Mouse (Mus musculus) stomach, embryonic 15.5 days (tissue): Measurements from ENCODE around the gene Gm49369. TPM values are rescaled to one million over a fixed set of nuclear protein-coding genes. Genes with fewer than 3 reads are reported as not detected.

Experiments used
- ATAC-seq: fragments of 200-750 bp; cut with Nextera tagmentation; 2 replicates; pipeline ENCODE4 v1.8.0; 2017; ENCODE audit warnings: low read depth, moderate number of reproducible peaks, moderate TSS enrichment; ENCODE audit not compliant: insufficient read depth, low FRiP score
- H3K27ac ChIP-seq: fragments of 300-500 bp; sonication (generic); 2 replicates; pipeline ENCODE4 v1.5.1; 2015; ENCODE audit warnings: mild to moderate bottlenecking, inconsistent platforms
- H3K27me3 ChIP-seq: fragments of 300-500 bp; sonication (generic); replicated peaks from 2 replicates; pipeline ENCODE4 v1.6.1; 2015; ENCODE audit warnings: inconsistent platforms
- H3K36me3 ChIP-seq: fragments of 300-500 bp; sonication (generic); 2 replicates; pipeline ENCODE4 v1.6.1; 2015; ENCODE audit warnings: inconsistent platforms
- H3K4me1 ChIP-seq: fragments of 300-500 bp; sonication (generic); 2 replicates; pipeline ENCODE4 v1.6.1; 2015; ENCODE audit warnings: inconsistent platforms
- H3K4me2 ChIP-seq: fragments of 300-500 bp; sonication (generic); 2 replicates; pipeline ENCODE4 v1.6.1; 2015; ENCODE audit warnings: mild to moderate bottlenecking, inconsistent platforms
- H3K4me3 ChIP-seq: fragments of 300-500 bp; sonication (generic); replicated peaks from 2 replicates; pipeline ENCODE4 v1.5.1; 2015; ENCODE audit warnings: inconsistent platforms
- H3K9ac ChIP-seq: fragments of 300-500 bp; sonication (generic); 2 replicates; pipeline ENCODE4 v1.6.1; 2015; ENCODE audit warnings: inconsistent platforms
- H3K9me3 ChIP-seq: fragments of 300-500 bp; sonication (generic); 2 replicates; pipeline ENCODE4 v1.6.1; 2016; ENCODE audit warnings: inconsistent platforms
- WGBS: fragments of 180-500 bp; shearing (Covaris S2); methylation state at CpG from one replicate; pipeline ENCODE4 v1.1.7; 2015; 5-methylcytosine and 5-hydroxymethylcytosine counted together
- polyA plus RNA-seq: library from polyadenylated mRNA; unstranded; fragments of >200 nt; fragmentation: Nextera tagmentation; extraction: Ambion mirVana; gene quantifications from 2 replicates; pipeline ENCODE4 v1.2.1, GENCODE M21; 2015

Gm49369 gene
- 0.58 TPM in 1 of 2 replicates, not detected in the other for polyA plus RNA-seq

- 96% methylated on average over 5 of the region's 5 CpGs for WGBS
- Histone ChIP-seq H3K9me3 (no peaks in the 10 kb centered on the region), H3K4me1 (peaks cover 21% of the 10 kb centered on the region), H3K36me3 (peaks cover 65% of the 10 kb centered on the region), H3K27me3 (no peaks in the 10 kb centered on the region), H3K27ac (no peak within 1 kb of the TSS), H3K4me2 (no peak within 1 kb of the TSS), H3K4me3 (no peak within 1 kb of the TSS), H3K9ac (no peak within 1 kb of the TSS)
- ATAC-seq: no peak
Measured at GRCm38 (mm10) chr7:142382567-142382966, at the start of gene Gm49369. Gene Gm49369 (minus strand): TSS chr7:142382667.

- no peaks in the 10 kb centered on the region for H3K27me3 ChIP-seq
- no peaks in the 10 kb centered on the region for H3K9me3 ChIP-seq
- no peak for ATAC-seq
- peaks cover 35% of the 10 kb centered on the region for H3K4me1 ChIP-seq
- H3K4me2 ChIP-seq: no peak overlapping the region
- H3K4me3 ChIP-seq: no peak overlapping the region
- no peak overlapping the region for H3K27ac ChIP-seq
- WGBS: 86% methylated on average over 14 of the region's 14 CpGs
- no peaks in the 10 kb centered on the region for H3K36me3 ChIP-seq
- no peak overlapping the region for H3K9ac ChIP-seq
Measured at GRCm38 (mm10) chr7:142431106-142431505, 48.6 kb upstream of the Gm49369 start.

GRCm38 (mm10) chr7:142430160-142430678 is 47.8 kb upstream of the Gm49369 start:
- Histone ChIP-seq H3K36me3 (no peaks in the 10 kb centered on the region), H3K4me1 (peaks cover 34% of the 10 kb centered on the region), H3K4me2 (0 out of 2 replicates have a peak overlapping the region, but pooled peaks have one; percentile 3), H3K9me3 (no peaks in the 10 kb centered on the region), H3K9ac (no peak overlapping the region), H3K27ac (peak overlapping the region; percentile 31; the same call in 1 of the 2 replicates), H3K27me3 (no peaks in the 10 kb centered on the region), H3K4me3 (no peak overlapping the region)
- peak; percentile 27 for ATAC-seq
- 31% methylated on average over 12 of the region's 12 CpGs for WGBS

DNA sequence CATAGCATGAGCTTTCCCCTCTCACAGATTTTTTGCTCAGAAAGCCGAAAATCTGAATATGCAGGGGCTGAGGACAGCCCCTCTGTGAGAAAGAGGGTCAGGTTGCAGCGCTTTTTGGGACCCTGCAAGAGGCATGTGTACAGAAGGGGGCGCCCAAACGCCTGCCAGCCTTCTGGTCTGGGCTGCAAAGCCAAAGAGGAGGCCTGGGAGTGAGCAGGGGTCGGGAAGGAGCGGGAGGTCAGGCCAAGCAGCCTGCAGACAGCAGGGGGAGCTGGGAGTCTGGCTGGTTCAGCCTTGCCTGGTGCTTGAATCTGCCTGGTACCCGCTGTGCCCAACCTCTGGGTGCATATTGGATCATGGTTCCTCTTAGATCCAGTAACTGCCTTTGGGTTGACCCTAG is 45.7 kb upstream of the Gm49369 start:
- WGBS: 14% methylated on average over 7 of the region's 7 CpGs
- Histone ChIP-seq H3K4me3 (no peak overlapping the region), H3K36me3 (no peaks in the 10 kb centered on the region), H3K27me3 (no peaks in the 10 kb centered on the region), H3K9ac (no peak overlapping the region), H3K27ac (no peak overlapping the region), H3K4me1 (peaks cover 22% of the 10 kb centered on the region), H3K4me2 (no peak overlapping the region), H3K9me3 (no peaks in the 10 kb centered on the region)
- no peak for ATAC-seq

- Histone ChIP-seq H3K9ac (no peak overlapping the region), H3K4me1 (peaks cover 14% of the 10 kb centered on the region), H3K36me3 (no peaks in the 10 kb centered on the region), H3K27ac (no peak overlapping the region), H3K4me2 (no peak overlapping the region), H3K27me3 (no peaks in the 10 kb centered on the region), H3K9me3 (no peaks in the 10 kb centered on the region), H3K4me3 (no peak overlapping the region)
- 60% methylated on average over 11 of the region's 11 CpGs for WGBS
- no peak for ATAC-seq
Measured at GRCm38 (mm10) chr7:142425641-142426213, 43.3 kb upstream of the Gm49369 start.

DNA sequence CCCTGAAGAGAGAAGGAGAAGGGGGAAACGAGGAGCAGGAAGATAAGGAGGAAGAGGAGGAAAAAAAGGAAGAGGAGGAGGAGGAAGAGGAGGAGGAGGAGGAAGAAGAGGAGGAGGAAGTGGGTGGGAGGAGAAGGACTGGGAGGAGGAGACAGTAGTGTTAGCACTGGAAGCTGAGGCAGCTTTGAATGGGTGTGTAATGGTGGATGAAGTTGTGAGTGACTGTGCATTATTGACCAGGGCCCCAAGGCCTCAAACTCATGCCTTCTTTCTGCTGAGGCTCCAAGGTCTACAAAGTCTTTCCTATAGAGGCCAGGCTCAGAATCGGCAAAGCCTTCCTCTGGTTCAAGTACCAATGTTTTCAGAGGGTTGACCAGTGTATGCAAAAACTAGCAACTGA is 39.4 kb upstream of the Gm49369 start:
- H3K4me2 ChIP-seq: no peak overlapping the region
- H3K4me3 ChIP-seq: no peak overlapping the region
- no peaks in the 10 kb centered on the region for H3K4me1 ChIP-seq
- no peak overlapping the region for H3K27ac ChIP-seq
- no peak for ATAC-seq
- no peaks in the 10 kb centered on the region for H3K36me3 ChIP-seq
- 65% methylated on average over 2 of the region's 2 CpGs for WGBS
- H3K9ac ChIP-seq: no peak overlapping the region
- no peaks in the 10 kb centered on the region for H3K9me3 ChIP-seq
- no peaks in the 10 kb centered on the region for H3K27me3 ChIP-seq

GRCm38 (mm10) chr7:142419887-142420286 is 37.4 kb upstream of the Gm49369 start:
- Histone ChIP-seq H3K27ac (no peak overlapping the region), H3K4me3 (no peak overlapping the region), H3K4me2 (no peak overlapping the region), H3K27me3 (no peaks in the 10 kb centered on the region), H3K4me1 (no peaks in the 10 kb centered on the region), H3K9me3 (no peaks in the 10 kb centered on the region), H3K9ac (no peak overlapping the region), H3K36me3 (no peaks in the 10 kb centered on the region)
- WGBS: 69% methylated on average over 5 of the region's 5 CpGs
- peak; percentile 70; the same call in 1 of the 2 replicates for ATAC-seq

DNA sequence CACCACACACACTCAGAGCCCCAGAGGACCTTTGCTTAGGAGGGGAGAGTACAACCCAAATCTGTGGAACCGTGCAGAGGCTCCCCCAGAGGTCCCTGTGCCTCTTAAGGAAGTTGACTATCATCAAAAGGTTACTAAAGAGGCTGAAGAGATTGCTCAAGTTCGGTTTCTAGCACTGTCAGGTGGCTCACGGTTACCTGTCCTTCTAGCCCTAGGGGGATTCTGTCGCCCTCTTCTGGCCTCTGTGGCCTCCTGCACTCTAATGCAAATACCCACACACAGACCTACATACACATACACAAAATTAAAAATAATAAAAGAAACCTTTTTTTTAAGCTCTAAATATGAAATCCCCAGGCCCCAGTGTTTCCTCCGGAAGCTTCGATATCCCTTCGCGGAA is 36.2 kb upstream of the Gm49369 start:
- no peak overlapping the region for H3K4me2 ChIP-seq
- H3K9me3 ChIP-seq: no peaks in the 10 kb centered on the region
- ATAC-seq: no peak
- no peaks in the 10 kb centered on the region for H3K36me3 ChIP-seq
- 87% methylated on average over 8 of the region's 8 CpGs for WGBS
- no peak overlapping the region for H3K4me3 ChIP-seq
- no peak overlapping the region for H3K27ac ChIP-seq
- H3K9ac ChIP-seq: no peak overlapping the region
- no peaks in the 10 kb centered on the region for H3K27me3 ChIP-seq
- no peaks in the 10 kb centered on the region for H3K4me1 ChIP-seq

DNA sequence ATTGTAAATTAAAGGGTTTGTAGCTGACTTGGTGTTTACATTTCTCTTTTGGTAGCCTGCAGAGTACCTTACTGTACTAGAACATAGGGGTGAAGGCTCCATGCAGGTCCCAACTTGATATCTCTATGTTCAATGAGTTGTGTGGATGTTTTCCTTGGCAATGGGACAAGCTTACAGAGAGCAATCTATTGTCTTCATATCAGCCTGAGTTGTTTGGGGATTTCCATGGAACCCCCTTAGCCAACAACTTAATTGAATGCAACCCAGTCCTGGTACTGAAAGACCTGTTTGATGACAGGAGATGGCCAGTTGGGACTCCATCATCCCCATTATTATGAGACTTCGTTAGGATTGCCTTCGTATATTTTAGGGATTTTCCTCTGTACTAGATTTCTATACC is 35.6 kb upstream of the Gm49369 start:
- Histone ChIP-seq H3K27ac (no peak overlapping the region), H3K4me2 (no peak overlapping the region), H3K36me3 (no peaks in the 10 kb centered on the region), H3K4me3 (no peak overlapping the region), H3K9me3 (no peaks in the 10 kb centered on the region), H3K4me1 (no peaks in the 10 kb centered on the region), H3K27me3 (no peaks in the 10 kb centered on the region), H3K9ac (no peak overlapping the region)
- 88% methylated on average over 2 of the region's 2 CpGs for WGBS
- ATAC-seq: no peak

- 70% methylated on average over 3 of the region's 3 CpGs for WGBS
- no peak for ATAC-seq
- Histone ChIP-seq H3K36me3 (no peaks in the 10 kb centered on the region), H3K27me3 (no peaks in the 10 kb centered on the region), H3K4me1 (no peaks in the 10 kb centered on the region), H3K4me3 (no peak overlapping the region), H3K9me3 (no peaks in the 10 kb centered on the region), H3K4me2 (no peak overlapping the region), H3K27ac (no peak overlapping the region), H3K9ac (no peak overlapping the region)
Measured at GRCm38 (mm10) chr7:142416225-142416624, 33.8 kb upstream of the Gm49369 start.

DNA sequence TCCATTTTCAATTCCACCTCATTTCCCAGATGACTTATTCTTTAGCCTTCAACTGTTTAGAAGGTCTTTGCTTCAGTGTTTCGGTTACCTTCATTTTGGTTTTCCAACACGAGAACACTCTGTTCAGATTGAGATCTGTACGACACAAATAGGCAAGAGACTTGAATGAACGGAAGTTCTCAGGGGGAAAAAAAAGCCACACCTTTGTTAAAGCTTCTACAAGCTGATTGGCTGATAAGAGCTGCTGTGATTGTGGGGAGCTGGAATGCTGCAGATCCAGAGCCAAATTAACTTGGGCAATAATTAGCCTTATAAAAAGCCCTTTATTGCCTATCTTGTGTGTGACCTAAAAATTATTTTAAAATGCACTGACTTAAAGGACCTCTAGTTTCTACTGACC is 32.8 kb upstream of the Gm49369 start:
- Histone ChIP-seq H3K27ac (no peak overlapping the region), H3K27me3 (no peaks in the 10 kb centered on the region), H3K4me3 (no peak overlapping the region), H3K9me3 (no peaks in the 10 kb centered on the region), H3K4me2 (no peak overlapping the region), H3K9ac (no peak overlapping the region), H3K4me1 (no peaks in the 10 kb centered on the region), H3K36me3 (no peaks in the 10 kb centered on the region)
- 54% methylated on average over 4 of the region's 4 CpGs for WGBS
- no peak for ATAC-seq

GRCm38 (mm10) chr7:142413285-142413684 is 30.8 kb upstream of the Gm49369 start:
- Histone ChIP-seq H3K36me3 (no peaks in the 10 kb centered on the region), H3K27me3 (no peaks in the 10 kb centered on the region), H3K4me1 (no peaks in the 10 kb centered on the region), H3K9ac (no peak overlapping the region), H3K9me3 (no peaks in the 10 kb centered on the region), H3K27ac (no peak overlapping the region), H3K4me3 (no peak overlapping the region), H3K4me2 (no peak overlapping the region)
- 84% methylated on average over 6 of the region's 6 CpGs for WGBS
- no peak for ATAC-seq

GRCm38 (mm10) chr7:142409603-142410002 is 27.1 kb upstream of the Gm49369 start:
- no peak overlapping the region for H3K9ac ChIP-seq
- H3K36me3 ChIP-seq: no peaks in the 10 kb centered on the region
- no peak for ATAC-seq
- no peak overlapping the region for H3K27ac ChIP-seq
- no peak overlapping the region for H3K4me2 ChIP-seq
- no peaks in the 10 kb centered on the region for H3K9me3 ChIP-seq
- WGBS: 66% methylated on average over 3 of the region's 3 CpGs
- H3K27me3 ChIP-seq: no peaks in the 10 kb centered on the region
- no peaks in the 10 kb centered on the region for H3K4me1 ChIP-seq
- H3K4me3 ChIP-seq: no peak overlapping the region
